Mouse (Mus musculus) heart, adult 2 months (tissue): ENCODE measurements around the gene Crtc1.

ENCODE experiments used
- CTCF ChIP-seq: fragments of 200-600 bp; IDR thresholded peaks from 2 replicates; pipeline ENCODE4 v1.8.1; 2022; ENCODE audit warnings: antibody characterized with exemption, mild to moderate bottlenecking, moderate library complexity
- EP300 ChIP-seq: fragments of 200-500 bp; IDR thresholded peaks from 2 replicates; pipeline ENCODE4 v1.6.1; 2011; ENCODE audit warnings: low read depth, low read length, control low read depth; ENCODE audit not compliant: insufficient read depth
- POLR2A ChIP-seq: fragments of 200-500 bp; IDR thresholded peaks from 2 replicates; pipeline ENCODE4 v1.6.1; 2011; ENCODE audit warnings: mild to moderate bottlenecking, low read depth, low read length, control low read depth; ENCODE audit not compliant: insufficient read depth

GRCm38 (mm10) chr8:70377049-70377448 is 62.3 kb downstream of the Crtc1 start:
- TF ChIP-seq CTCF = no peak
- TF ChIP-seq POLR2A = no peak
- no peak for TF ChIP-seq EP300
